Mouse (Mus musculus) kidney, postnatal 36 days (tissue): ENCODE data around the gene Nck2.

Experiments
- DNase-seq, 2 experiments: peaks; one replicate each; pipeline ENCODE4 v3.0.0; 2021 to 2022; ENCODE audit warnings: mixed read lengths in 2 of 2

The Nck2 gene

GRCm38 (mm10) chr1:43444531-43444930 is at the start of gene Nck2:
TSS of gene Nck2 (plus strand) at chr1:43444579.
- DNase-seq = peak in 1 of 2 experiments; percentile 20

GRCm38 (mm10) chr1:43395040-43395439 is 49.3 kb upstream of the Nck2 start:
- DNase-seq = no peak

DNA sequence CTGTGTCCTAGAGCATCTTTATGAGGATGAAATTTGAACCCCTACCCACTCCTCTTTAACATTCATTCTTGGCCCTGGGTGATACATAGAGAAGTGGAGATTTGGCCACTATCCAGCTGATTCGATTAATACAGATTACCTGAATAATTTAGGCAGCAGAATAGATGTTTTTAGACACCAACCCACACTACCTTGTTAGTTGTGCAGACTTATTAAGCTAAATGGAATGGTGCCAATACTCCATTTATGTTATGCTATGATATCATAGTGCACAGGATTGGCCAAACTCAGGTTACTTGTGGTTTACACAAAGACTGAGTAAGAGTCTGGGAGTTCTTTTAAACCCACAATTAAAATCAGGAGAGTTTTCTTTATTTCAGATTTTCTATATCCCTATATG is 48.6 kb upstream of the Nck2 start:
- DNase-seq = no peak

DNA sequence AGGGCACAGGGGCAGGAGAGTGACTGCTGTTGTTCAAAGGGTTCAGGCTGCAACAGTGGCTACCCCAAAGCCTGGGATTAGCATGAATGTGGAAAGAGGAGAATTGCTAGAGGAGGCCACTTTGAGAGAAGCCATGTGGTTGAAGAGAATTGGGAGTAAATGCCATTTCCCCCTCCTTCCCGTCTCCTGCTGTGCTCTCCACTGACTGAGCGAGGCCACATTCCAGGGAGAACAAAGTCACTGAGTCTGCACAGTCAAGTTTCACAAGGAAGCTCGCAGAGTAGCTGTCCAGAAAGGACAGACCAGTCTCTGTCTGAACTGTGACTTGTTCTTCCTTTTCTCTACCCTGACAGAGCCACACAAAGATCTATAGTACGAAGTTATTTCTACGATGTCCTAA is 47.9 kb upstream of the Nck2 start:
- DNase-seq = no peak

- no peak for DNase-seq
Observed at GRCm38 (mm10) chr1:43397096-43397495, 47.3 kb upstream of the Nck2 start.

DNA sequence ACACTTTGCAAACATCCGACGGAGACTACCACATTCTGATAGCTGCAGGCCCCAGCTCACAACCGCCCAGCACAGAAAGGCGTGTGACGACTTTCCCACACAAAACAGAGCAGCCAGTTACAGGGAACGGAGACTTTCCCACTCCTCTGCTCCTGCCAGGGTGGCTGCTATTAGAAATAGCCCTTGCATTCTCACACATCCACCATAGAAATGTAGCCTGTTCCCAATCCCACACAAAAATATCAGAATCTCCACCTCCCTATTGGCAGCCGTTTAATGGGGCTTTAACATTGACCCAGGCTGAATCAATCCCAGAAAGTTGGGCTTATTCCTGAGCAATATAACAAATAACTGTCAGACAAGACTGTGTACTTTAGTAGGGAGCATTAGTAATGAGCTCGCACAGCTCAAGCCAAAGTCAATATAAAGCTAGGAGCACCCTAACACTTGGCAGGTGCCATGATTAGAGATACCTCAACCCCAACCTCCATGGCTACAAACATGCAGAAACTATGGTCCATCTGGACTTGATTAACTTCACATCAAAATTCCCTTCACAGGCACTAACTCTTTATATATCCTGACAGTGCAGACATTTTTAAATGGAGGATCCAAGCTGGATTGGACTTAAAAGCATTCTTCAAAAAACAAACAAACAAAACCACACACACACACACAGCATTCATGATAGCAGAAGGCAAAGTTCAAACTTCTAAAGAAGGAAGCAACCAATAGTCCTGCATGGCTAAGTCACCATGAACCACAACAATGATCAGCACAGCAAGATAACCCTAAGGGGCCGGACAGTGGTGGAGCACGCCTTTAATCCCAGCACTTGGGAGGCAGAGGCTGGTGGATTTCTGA is 45.4 kb upstream of the Nck2 start:
- no peak for DNase-seq

DNA sequence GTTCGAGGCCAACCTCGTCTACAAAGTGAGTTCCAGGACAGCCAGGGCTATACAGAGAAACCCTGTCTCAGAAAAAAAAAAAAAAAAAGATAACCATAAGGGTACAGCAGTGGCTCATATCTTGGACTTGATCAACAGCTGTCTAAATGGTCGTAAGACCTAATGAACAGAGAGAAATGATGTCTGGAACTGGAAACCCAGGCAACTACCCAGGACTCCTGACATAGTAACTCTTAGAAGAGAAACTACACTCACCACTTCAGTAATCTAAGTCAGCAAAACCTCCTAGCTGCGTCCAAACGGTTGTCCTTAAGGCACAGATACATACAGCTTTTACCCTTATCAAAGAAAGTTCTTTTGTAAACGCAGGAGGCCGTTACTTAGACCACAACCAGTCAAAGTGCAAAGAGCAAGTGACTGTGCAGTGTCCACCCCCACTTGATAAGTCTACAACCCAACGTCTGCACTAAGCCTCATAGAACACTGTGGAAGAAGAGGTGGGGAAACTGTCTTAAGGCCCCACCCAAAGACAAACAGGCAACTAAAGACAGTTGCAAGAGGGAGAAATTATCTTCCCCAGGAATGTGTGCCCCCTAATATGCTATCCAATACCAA is 44.7 kb upstream of the Nck2 start:
- no peak for DNase-seq

- DNase-seq = no peak
Observed at GRCm38 (mm10) chr1:43400655-43401054, 43.7 kb upstream of the Nck2 start.

DNA sequence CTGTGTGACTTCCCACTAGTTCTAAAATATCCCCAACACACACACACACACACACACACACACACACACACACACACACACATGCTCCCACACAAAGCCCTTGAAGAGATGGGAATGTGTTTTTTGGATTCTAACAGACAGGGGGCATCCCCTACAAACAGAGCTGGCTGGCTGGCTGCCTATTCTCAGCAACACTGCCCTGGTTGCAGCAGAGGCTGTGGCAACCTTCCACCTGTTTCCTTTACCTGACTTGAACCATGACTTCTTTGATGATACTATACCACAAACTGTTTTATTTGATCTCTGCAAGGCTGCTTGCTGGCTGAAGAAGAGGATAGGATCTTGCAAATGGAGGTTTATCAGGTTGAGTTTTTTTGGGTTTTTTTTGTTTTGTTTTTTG is 41.0 kb upstream of the Nck2 start:
- peak in 1 of 2 experiments; percentile 25 for DNase-seq

GRCm38 (mm10) chr1:43404693-43405678 is 39.4 kb upstream of the Nck2 start:
- no peak for DNase-seq

DNA sequence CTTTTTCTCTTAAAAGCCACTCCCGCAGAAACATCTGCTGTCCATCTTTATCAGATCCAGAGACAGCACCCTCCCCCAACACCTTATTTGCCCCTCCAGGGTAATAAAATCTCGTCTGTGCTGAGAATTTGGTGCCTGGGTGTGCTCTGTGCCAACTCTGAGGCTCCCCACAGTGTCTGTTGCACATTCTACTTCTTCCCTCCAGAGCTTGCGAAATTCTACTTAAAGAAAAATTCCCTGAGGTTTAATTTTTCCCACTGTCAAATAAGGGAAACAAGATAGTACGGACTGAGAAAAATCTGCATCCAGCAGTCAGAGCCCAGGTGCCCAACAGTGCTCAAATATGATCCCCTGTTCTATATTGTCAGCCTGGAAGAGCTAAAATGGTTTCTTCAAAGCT is 35.4 kb upstream of the Nck2 start:
- DNase-seq = no peak

- no peak for DNase-seq
Observed at GRCm38 (mm10) chr1:43412825-43413224, 31.6 kb upstream of the Nck2 start.

DNA sequence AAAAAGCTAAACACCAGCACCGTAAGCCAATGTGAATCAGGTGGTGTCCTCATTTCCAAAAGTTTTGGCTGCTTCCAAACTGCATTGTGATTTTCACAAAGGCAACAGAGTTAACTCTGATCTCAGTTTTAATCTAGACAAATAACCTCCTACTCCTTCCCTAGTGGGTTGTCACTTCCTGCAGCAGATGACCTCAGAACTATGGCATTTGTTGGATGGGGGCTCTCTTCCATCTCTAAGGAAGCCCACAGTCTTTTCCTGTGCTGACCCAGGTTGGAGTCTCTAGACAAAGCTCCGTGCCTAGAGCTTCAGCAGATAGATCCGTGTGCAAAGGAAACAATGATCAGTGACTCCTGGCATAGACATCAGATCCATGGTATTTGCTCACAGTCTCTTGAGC is 31.1 kb upstream of the Nck2 start:
- no peak for DNase-seq

DNA sequence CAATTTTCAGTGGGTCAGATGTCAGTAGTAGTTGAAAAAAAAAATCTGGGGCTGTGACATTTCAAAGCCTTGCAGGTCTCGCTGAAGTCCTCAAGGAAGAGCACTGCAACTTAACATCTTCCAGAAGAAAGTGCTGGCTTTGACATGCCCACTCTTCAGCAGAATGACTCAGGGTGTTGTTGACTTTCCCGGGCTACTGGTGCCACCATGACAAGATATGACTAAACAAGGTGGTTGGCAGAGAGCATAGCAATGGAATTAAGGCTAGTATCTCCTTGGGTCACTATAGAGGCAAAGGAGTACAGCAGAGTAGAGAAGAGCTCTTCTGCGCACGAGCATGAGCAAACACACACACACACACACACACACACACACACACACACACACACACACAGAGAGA is 30.6 kb upstream of the Nck2 start:
- DNase-seq = no peak

DNA sequence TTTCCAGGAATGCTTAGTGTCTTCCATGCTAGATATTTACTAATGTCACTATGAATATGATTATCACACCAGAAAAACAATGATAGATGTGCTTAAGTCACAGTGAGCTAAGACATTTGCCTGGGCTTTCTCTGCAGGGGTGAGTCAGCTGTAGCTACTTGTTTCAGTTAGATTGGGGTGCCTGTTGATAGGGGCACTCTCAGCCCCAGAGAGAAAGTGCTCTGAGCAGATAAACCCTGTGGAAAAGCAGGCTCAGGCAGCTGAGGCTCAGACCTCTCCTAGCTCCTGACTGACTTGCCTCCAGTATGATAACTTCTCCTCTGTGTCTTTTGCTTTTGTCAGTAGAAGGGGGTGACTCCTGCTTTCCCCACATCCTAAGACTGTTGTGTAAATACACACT is 30.2 kb upstream of the Nck2 start:
- DNase-seq = no peak

- no peak for DNase-seq
Observed at GRCm38 (mm10) chr1:43414971-43415370, 29.4 kb upstream of the Nck2 start.

DNA sequence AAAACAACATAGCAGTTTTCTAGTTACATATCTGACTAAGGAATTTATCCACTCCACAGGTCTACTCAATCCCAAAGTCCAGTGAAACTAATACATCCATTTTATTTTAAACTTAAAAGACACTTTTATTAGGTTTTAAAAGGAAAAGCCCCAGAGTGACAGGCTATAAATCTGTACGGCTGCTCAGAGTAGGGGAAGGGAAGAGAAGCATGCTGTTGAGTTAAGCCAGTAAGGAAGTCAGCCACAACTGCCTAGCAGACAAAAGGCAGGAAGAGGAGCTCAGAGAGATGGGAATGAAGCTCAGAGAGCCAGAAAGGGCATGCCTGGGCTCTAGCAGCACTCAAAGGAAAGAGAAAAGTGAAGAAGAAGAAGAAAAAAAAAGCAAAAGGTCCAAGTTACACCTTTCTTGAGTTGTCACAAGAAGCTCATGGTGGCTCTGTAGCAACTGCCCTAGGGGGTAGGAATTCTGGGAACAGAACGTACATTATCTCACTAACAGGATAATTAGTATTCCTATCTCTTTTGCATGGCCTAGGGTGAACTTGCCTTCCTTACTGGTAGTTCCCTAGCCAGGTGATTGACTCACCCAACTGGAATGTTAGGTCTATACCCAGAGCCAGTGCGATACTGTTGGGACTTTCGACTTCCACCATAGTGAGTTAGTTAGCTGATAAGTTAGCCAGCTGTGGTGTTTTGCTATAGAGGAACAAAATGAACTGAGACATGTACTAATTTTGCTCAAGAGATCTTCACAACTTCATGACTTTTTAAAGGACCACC is 21.2 kb upstream of the Nck2 start:
- DNase-seq = no peak

- no peak for DNase-seq
Observed at GRCm38 (mm10) chr1:43426526-43426925, 17.9 kb upstream of the Nck2 start.

- DNase-seq = no peak
Observed at GRCm38 (mm10) chr1:43426993-43427535, 17.3 kb upstream of the Nck2 start.

DNA sequence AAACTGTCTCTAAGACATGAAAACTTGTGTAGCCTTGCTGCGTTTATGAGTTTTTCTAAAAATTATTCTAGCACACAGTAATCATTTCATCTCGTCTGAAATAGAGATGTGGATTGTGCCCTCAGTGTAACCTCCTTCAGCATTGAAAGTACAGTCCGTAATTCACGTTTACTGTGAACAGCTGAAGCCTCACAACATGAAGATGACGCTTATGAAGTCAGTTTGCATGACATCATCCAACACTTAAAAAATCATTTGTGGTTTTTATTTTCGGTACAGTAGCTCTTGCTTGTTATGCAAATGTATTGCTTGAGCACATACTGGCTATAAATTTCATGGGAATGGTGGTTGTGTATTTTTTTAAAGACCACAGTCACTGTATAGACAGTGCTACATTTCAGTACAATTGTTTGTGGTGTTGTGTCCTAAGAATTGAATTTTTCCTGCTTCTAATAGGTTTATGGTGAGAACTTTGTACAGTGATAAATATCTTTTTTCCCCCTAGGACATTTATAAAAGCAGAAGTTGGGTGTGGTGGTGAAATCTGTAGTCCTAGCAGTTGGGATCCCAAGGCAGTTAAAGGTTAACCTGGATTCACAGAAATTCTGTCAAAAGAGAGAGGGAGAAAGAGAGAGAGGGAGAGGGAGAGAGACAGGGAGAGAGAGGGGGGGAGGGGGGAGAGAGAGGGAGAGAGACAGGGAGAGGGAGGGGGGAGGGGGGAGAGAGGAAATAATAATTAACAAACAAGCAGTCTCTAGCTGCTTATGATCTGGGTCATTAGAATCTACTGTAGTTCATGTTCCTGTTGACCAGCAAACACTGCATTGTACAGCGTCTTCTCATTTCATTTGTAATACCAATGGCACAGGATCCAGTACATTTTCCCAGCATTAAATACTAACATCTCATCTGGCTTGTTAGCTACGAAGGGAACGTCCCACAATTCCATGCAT is 14.2 kb upstream of the Nck2 start:
- DNase-seq = no peak

DNA sequence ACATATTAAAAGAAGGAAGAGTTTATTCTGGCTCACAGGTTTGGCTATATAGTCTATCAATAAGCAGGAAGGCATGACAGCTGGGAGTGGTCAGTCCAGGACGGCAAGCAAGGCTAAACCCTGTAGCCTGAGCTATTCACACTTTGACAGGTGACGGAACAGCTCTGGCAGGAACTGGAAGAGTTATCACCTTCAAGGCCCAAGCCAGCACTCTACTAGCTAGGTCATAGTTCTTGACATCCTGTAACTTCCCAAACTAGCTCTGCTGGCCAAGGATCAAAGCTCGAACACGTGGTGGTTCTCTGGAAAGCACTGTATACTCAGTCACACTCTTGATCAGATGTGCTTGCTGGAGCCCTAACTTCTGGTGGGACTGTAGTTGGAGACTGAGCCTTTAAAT is 10.5 kb upstream of the Nck2 start:
- peak; percentile 38 to 40 for DNase-seq
